34 mouse cellular contexts compared by ENCODE assay signal in genomic region chr14:76148294-76148693, GRCm38 (mm10).
"Had no signal": no experiment of that assay in that cellular context is flagged by ENCODE, and none has a peak within 500 bp of the region (broad histone marks: within the 10 kb centered on the region; RNA-seq: fewer than 3 reads in every experiment).

No protein-coding gene starts in this region.

- DNase-seq: heart, postnatal 10 days; heart, postnatal 14 days; heart, postnatal 36 days; heart, postnatal 4 days; kidney, adult 11 months; kidney, adult 18-20 months; kidney, adult 2 months; kidney, adult 8-10 months; kidney, adult 9 months; kidney, postnatal 10 days; kidney, postnatal 14 days; kidney, postnatal 25 days; kidney, postnatal 36 days; kidney, postnatal 4 days; layer of hippocampus, adult 9-11 months; layer of hippocampus, postnatal 36 days had no signal

- H3K9me3 ChIP-seq: heart, embryonic 10.5 days; heart, embryonic 12.5 days; heart, embryonic 13.5 days; heart, embryonic 15.5 days; hindbrain, embryonic 10.5 days; hindbrain, embryonic 13.5 days; hindbrain, embryonic 15.5 days; intestine, embryonic 15.5 days; kidney, embryonic 15.5 days had no signal

- ATAC-seq: hindbrain, embryonic 16.5 days; hindbrain, postnatal 0 days; inflammation-experienced regulatory T-cells, adult 6 months; intestine, embryonic 15.5 days; intestine, embryonic 16.5 days; intestine, postnatal 0 days had no signal

- H3K4me2 ChIP-seq: heart, embryonic 11.5 days; heart, embryonic 12.5 days; heart, embryonic 13.5 days; heart, embryonic 15.5 days; hindbrain, embryonic 13.5 days; hindbrain, embryonic 14.5 days; hindbrain, embryonic 15.5 days; intestine, embryonic 15.5 days; kidney, embryonic 15.5 days had no signal

- H3K9ac ChIP-seq: heart, embryonic 12.5 days; heart, embryonic 13.5 days; heart, embryonic 15.5 days; hindbrain, embryonic 13.5 days; hindbrain, embryonic 14.5 days; hindbrain, embryonic 15.5 days; intestine, embryonic 15.5 days; kidney, embryonic 15.5 days had no signal

- H3K4me3 ChIP-seq: heart, embryonic 10.5 days; heart, embryonic 12.5 days; heart, embryonic 13.5 days; heart, embryonic 15.5 days; hindbrain, embryonic 10.5 days; hindbrain, embryonic 13.5 days; hindbrain, embryonic 15.5 days; intestine, embryonic 15.5 days; kidney, embryonic 15.5 days; layer of hippocampus, adult 2 months; left cerebral cortex, adult 2 months had no signal

- H3K36me3 ChIP-seq: heart, embryonic 10.5 days; heart, embryonic 12.5 days; heart, embryonic 13.5 days; heart, embryonic 15.5 days; hindbrain, embryonic 10.5 days; hindbrain, embryonic 13.5 days; hindbrain, embryonic 15.5 days; intestine, embryonic 15.5 days; kidney, embryonic 15.5 days had no signal

- H3K27ac ChIP-seq: heart, embryonic 10.5 days; hindbrain, embryonic 10.5 days; hindbrain, embryonic 13.5 days; hindbrain, embryonic 14.5 days; hindbrain, embryonic 15.5 days; hindbrain, postnatal 0 days; intestine, embryonic 15.5 days; kidney, embryonic 15.5 days; layer of hippocampus, adult 2 months; left cerebral cortex, adult 2 months had no signal

- H3K27me3 ChIP-seq: heart, embryonic 12.5 days; heart, embryonic 13.5 days; heart, embryonic 15.5 days; hindbrain, embryonic 13.5 days; hindbrain, embryonic 15.5 days; intestine, embryonic 15.5 days; kidney, embryonic 15.5 days had no signal
